Mouse (Mus musculus) embryonic facial prominence, embryonic 13.5 days (tissue): ENCODE data around the gene Zfand2b. TPM values are rescaled to one million over a fixed set of nuclear protein-coding genes. Genes with fewer than 3 reads are reported as not detected.
A peak's percentile ranks its signal among the peaks of the same experiment; 100 is the strongest.

ENCODE experiments used
- ATAC-seq: fragments of 200-750 bp; cut with Nextera tagmentation; 2 replicates; pipeline ENCODE4 v1.8.0; 2017; ENCODE audit warnings: low read depth; ENCODE audit not compliant: insufficient number of reproducible peaks, insufficient read depth, low FRiP score, low TSS enrichment
- H3K27ac ChIP-seq: fragments of 300-500 bp; sonication (generic); 2 replicates; pipeline ENCODE4 v1.5.1; 2015; ENCODE audit warnings: moderate library complexity, mild to moderate bottlenecking, inconsistent platforms
- H3K27me3 ChIP-seq: fragments of 300-500 bp; sonication (generic); 2 replicates; pipeline ENCODE4 v1.6.1; 2015; ENCODE audit warnings: mild to moderate bottlenecking, inconsistent platforms
- H3K36me3 ChIP-seq: fragments of 300-500 bp; sonication (generic); 2 replicates; pipeline ENCODE4 v1.6.1; 2015; ENCODE audit warnings: mild to moderate bottlenecking, inconsistent platforms
- H3K4me1 ChIP-seq: fragments of 300-500 bp; sonication (generic); 2 replicates; pipeline ENCODE4 v1.6.1; 2015; ENCODE audit warnings: inconsistent platforms
- H3K4me2 ChIP-seq: fragments of 300-500 bp; sonication (generic); 2 replicates; pipeline ENCODE4 v1.6.1; 2015; ENCODE audit warnings: moderate library complexity, mild to moderate bottlenecking, inconsistent platforms
- H3K4me3 ChIP-seq: fragments of 300-500 bp; sonication (generic); 2 replicates; pipeline ENCODE4 v1.5.1; 2015; ENCODE audit warnings: mild to moderate bottlenecking, inconsistent platforms
- H3K9ac ChIP-seq: fragments of 300-500 bp; sonication (generic); 2 replicates; pipeline ENCODE4 v1.6.1; 2015; ENCODE audit warnings: mild to moderate bottlenecking, inconsistent platforms
- H3K9me3 ChIP-seq: fragments of 300-500 bp; sonication (generic); 2 replicates; pipeline ENCODE4 v1.6.1; 2016; ENCODE audit warnings: inconsistent platforms
- WGBS: fragments of 180-500 bp; shearing (Covaris S2); methylation state at CpG from one replicate; pipeline ENCODE4 v1.1.7; 2015; ENCODE audit warnings: mixed read lengths; 5-methylcytosine and 5-hydroxymethylcytosine counted together
- polyA plus RNA-seq: library from polyadenylated mRNA; unstranded; fragments of >200 nt; fragmentation: Nextera tagmentation; extraction: Ambion mirVana; gene quantifications from 2 replicates; pipeline ENCODE4 v1.2.1, GENCODE M21; 2015

Gene Zfand2b
- polyA plus RNA-seq, 1 experiment from 2014 or later = 48.2 TPM

DNA sequence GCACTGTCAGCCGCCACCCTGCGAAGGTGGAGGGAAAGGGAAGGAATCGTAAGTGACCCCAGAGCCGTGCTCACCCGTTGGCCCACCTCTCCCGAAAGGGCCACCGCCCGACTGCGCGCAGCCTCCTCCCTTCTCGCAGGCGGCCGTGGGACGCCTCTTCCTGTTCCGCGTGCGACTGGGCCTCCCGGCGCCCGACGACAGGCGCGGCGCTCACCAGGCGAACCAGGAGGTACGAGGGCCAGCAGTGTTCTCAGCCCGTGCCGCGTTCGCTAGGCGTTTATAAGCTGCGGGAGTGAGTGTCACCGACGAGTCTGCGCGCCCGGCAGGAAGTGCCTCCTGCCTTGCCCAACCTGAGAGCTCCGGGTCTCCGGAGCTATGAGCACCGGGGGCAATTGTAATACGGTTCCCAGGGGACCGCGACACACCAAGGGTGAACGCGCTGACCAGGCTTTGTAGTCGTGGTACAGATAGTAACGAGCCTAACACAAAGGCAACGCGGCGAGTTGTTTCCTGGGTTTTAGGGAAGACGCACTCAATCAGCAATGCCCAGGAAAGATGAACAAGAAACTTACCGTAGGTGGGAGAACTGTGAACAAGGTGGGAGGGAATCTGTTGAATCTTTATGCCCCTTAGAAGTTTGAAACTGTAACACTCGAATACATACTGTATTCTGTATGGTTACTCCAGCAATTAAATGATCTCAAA lies 26.8 kb upstream of the Zfand2b start:
- Histone ChIP-seq H3K4me3 (peak overlapping the region; percentile 93), H3K9me3 (no peaks in the 10 kb centered on the region), H3K27me3 (no peaks in the 10 kb centered on the region), H3K4me1 (peaks cover 26% of the 10 kb centered on the region), H3K4me2 (peak overlapping the region; percentile 95), H3K27ac (peak overlapping the region; percentile 97), H3K36me3 (peaks cover 58% of the 10 kb centered on the region), H3K9ac (peak overlapping the region; percentile 96)
- under 1% methylated on average over 53 of the region's 53 CpGs for WGBS
- 0 out of 2 replicates have a peak, but pooled peaks have one; percentile 23 for ATAC-seq

DNA sequence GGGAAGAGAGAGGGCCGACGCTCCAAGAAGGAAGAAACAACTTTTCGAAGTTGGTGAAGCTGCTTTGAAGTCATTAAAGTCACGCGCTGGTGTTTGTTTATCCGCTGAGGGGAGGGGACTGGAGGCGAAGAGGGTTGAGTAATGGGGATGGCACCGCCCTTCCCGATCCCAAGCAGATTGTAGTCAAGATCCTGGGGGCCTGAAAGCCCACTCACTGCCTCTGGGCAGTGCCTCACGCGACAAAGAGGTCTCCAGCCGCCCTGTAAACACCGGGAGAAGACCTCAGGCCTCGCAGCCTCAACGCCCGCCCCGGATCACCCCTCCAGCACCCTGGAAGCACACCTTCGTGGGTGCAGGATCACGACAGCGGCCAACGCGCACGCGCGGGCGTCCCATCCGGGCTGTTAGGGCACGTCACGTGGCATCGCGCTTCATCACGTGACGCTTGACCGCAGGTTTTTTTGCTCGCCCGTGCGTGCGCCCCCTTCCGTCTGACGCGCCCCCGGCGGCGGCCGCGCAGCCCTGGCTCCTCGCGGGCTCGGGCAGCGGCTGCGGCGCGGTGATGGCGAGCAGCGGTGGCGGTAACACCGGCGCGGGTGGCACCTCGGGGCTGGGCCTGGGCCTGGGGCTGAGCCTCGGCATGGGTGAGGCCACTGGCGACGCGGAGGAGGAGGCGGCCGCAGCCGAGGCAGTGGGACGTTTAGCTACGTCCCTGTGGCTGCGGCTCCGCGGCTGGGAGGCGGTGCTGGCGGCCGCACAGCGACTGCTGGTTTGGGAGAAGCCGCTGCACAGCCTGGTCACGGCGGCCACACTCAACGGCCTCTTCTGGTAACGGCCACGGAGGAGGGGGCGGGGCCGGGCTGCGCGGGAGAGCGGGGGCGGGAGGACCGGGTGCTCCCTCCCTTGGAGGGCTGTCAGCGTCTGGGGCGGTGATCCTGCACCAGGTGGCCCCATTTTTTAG lies 25.9 kb upstream of the Zfand2b start, which contains the start of the genes Cnppd1 and Retreg2:
TSS of gene Cnppd1 (minus strand) at position 411 of the 961 bp plus-strand sequence.
TSS of gene Retreg2 (plus strand) at position 478 of the 961 bp plus-strand sequence.
- no peaks in the 10 kb centered on the region for H3K27me3 ChIP-seq
- peak within 1 kb of the TSS; percentile 97 for H3K27ac ChIP-seq
- peak; percentile 87 for ATAC-seq
- peaks cover 26% of the 10 kb centered on the region for H3K4me1 ChIP-seq
- peak within 1 kb of the TSS; percentile 93 for H3K4me3 ChIP-seq
- H3K4me2 ChIP-seq = peak within 1 kb of the TSS; percentile 95
- peaks cover 59% of the 10 kb centered on the region for H3K36me3 ChIP-seq
- WGBS = under 1% methylated on average over 90 of the region's 91 CpGs
- H3K9ac ChIP-seq = peak within 1 kb of the TSS; percentile 96
- no peaks in the 10 kb centered on the region for H3K9me3 ChIP-seq

DNA sequence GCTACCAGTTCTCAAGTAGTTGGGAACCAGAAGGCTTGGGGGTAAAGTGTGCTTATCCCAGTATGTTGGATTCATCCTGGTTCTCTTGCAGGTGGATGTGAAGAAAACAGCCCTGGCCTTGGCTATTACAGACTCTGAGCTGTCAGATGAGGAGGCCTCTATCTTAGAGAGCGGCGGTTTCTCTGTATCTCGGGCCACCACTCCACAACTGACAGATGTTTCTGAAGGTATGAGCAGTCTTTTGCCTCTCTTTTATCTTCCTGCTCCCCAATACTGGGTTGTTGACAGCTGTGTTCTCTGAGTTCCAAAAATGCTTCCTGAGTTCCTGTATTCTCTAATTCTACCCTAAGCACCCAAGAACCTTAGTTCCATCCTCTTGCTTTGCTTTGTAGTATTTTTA lies 22.9 kb upstream of the Zfand2b start:
- Histone ChIP-seq H3K27ac (no peak overlapping the region), H3K4me3 (no peak overlapping the region), H3K9ac (no peak overlapping the region), H3K9me3 (no peaks in the 10 kb centered on the region), H3K4me2 (no peak overlapping the region), H3K4me1 (peaks cover 21% of the 10 kb centered on the region), H3K36me3 (peaks cover 48% of the 10 kb centered on the region), H3K27me3 (no peaks in the 10 kb centered on the region)
- no peak for ATAC-seq
- 97% methylated on average over 3 of the region's 3 CpGs for WGBS

DNA sequence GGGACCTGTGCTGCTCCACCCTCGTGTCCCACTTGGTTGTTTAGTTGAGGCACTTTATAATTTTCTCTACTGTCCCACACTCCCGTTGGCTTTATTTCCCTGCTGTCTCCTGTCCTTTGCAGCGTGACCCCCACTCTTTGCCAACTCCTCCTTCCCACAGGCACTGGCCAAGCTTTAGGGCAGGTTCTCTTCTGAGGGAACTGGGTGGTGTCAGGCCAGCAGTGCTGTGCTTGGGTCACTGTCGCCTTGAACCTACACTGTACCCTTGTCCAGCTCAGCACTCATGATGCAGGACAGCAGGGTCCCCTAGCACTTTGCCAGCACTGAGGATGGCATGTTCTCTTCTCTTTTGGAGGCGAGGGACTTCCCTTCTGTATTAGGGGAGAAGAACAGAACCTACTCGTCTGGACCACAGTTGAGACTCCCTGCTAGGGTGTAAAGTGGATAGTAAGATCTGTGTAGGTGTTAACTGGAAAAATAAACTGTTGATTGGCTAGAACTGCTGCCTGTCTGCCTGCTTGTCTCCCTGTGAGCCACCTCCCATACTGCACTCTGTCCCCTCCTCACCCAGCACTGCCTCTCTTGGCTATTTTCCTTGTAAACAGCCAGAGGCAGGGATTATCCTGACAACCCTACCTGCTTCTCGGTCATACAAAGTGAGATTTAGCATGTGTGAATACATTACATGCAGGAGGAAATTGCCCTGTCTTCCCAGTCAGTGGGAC lies 20.9 kb upstream of the Zfand2b start:
- WGBS = 82% methylated on average over 7 of the region's 7 CpGs
- Histone ChIP-seq H3K4me3 (no peak overlapping the region), H3K4me1 (peaks cover 14% of the 10 kb centered on the region), H3K9ac (peak overlapping the region; percentile 37; the same call in 1 of the 2 replicates), H3K27me3 (no peaks in the 10 kb centered on the region), H3K4me2 (no peak overlapping the region), H3K36me3 (peaks cover 48% of the 10 kb centered on the region), H3K9me3 (no peaks in the 10 kb centered on the region), H3K27ac (no peak overlapping the region)
- ATAC-seq = no peak

DNA sequence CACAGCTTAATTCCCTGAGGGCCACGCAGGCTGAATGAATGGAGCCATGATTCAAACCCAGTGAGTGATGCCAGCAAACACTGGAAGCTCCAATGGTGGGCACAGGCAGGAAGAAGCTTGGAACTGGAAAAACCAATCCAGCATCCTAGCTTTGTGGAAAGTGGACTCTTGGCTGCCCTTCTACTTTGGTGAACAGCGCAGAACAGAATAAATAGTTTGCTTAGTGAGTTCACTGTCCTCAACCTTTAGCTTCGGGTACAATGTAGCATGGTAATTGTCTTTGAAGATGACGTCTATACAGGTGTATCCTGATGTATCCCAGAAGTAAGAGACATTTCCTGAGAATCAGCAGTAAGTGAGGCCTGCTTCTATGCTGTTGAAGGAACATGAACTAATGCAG lies 19.7 kb upstream of the Zfand2b start:
- no peak for ATAC-seq
- H3K9me3 ChIP-seq = no peaks in the 10 kb centered on the region
- H3K4me2 ChIP-seq = no peak overlapping the region
- no peak overlapping the region for H3K4me3 ChIP-seq
- H3K27ac ChIP-seq = no peak overlapping the region
- peaks cover 48% of the 10 kb centered on the region for H3K36me3 ChIP-seq
- WGBS = 87% methylated on average over 4 of the region's 4 CpGs
- H3K9ac ChIP-seq = no peak overlapping the region
- H3K27me3 ChIP-seq = no peaks in the 10 kb centered on the region
- H3K4me1 ChIP-seq = peaks cover 8% of the 10 kb centered on the region

DNA sequence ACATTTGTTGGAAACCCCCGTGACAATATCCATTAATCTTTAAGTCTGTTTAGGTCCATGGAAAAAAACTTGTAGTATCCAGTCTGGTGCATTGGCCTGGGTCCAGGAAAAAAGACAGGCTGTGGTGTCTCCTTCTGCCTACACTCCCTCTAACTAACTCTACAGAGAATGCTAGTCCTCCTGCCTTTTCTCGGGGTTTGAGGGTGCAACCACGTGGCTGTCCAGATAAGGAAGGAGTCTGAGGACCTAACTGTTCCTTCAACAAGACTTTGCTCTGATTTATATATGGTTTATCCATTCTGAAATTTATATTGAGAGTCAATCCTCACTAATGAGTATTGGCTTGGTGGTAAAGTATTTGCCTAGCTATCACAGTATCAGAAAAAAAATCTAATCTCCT lies 12.6 kb upstream of the Zfand2b start:
- no peaks in the 10 kb centered on the region for H3K9me3 ChIP-seq
- H3K4me1 ChIP-seq = no peaks in the 10 kb centered on the region
- no peak overlapping the region for H3K9ac ChIP-seq
- no peak overlapping the region for H3K27ac ChIP-seq
- ATAC-seq = no peak
- H3K4me3 ChIP-seq = no peak overlapping the region
- no peak overlapping the region for H3K4me2 ChIP-seq
- WGBS = 74% methylated on average over 3 of the region's 3 CpGs
- no peaks in the 10 kb centered on the region for H3K36me3 ChIP-seq
- H3K27me3 ChIP-seq = no peaks in the 10 kb centered on the region

DNA sequence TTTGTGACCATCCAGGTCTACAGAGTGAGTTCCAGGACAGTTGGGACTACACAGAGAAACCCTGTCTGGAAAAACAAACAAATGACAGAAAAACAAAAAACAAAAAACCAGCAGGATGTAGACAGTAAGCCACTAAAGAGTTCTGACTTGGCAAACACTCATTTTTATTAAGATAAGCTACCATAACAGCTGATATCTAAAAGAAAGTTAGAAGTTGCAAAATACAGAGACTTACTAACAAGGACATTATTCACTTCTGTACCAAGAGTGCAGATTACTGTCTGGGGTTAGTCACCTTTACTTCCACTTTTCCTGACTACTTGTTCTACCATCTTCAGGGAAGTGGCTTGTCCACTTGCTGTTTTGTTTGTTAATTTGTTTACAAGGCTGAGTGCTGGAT lies 9.5 kb upstream of the Zfand2b start:
- ATAC-seq = no peak
- Histone ChIP-seq H3K4me1 (no peaks in the 10 kb centered on the region), H3K4me3 (no peak overlapping the region), H3K27ac (no peak overlapping the region), H3K9ac (no peak overlapping the region), H3K9me3 (no peaks in the 10 kb centered on the region), H3K27me3 (no peaks in the 10 kb centered on the region), H3K36me3 (no peaks in the 10 kb centered on the region), H3K4me2 (no peak overlapping the region)

DNA sequence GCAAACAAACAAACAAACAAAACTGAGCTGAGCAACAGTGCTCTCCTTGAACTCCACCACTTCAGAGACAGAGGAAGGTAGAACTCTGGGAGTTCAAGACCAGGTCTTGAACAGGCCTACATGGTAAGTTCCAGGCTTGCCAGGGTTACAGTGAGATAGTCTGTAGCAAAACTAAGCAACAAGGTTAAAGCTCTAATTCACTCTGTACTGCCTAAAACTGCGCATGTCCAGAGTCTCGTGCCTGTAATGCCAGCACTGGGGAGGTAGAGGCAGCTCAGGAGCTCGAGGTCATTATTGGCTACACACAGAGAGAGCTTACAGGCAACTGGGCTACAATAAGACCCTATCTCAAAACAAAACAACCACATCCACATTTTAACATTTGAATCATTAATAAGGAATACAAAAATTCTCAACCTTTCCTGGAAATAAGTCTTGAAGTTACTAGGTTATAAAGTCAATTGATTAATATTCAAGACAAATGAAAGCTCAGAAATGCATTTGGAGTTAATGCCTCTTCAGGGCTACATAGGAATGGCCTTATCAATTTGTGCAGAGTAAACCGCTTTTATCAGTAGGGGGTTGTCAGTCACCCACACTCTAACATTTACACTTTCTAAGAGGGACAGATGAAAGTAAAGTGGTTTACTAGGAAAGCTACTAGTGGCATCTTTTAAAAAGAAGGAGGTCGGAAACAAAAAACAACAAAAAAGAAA lies 8.7 kb upstream of the Zfand2b start:
- 67% methylated on average over 5 of the region's 5 CpGs for WGBS
- no peaks in the 10 kb centered on the region for H3K27me3 ChIP-seq
- no peaks in the 10 kb centered on the region for H3K9me3 ChIP-seq
- H3K4me3 ChIP-seq = no peak overlapping the region
- no peak overlapping the region for H3K4me2 ChIP-seq
- no peaks in the 10 kb centered on the region for H3K4me1 ChIP-seq
- H3K9ac ChIP-seq = no peak overlapping the region
- no peak overlapping the region for H3K27ac ChIP-seq
- no peak for ATAC-seq
- no peaks in the 10 kb centered on the region for H3K36me3 ChIP-seq

DNA sequence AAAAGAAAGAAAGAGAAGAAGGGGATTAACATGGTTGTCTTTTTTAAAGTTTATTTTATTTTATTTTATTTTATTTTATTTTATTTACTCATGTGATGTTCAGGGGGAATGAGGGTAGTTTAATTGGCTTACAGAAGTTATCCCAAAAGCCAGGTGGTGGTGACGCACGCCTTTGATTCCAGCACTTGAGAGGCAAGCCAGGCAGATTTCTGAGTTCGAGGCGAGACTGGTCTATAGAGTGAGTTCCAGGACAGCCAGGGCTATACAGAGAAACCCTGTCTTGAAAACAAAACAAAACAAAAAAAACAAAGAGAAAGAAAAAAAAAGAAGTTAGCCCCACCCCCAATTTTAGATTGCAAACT lies 8.2 kb upstream of the Zfand2b start:
- WGBS = 83% methylated on average over 4 of the region's 4 CpGs

DNA sequence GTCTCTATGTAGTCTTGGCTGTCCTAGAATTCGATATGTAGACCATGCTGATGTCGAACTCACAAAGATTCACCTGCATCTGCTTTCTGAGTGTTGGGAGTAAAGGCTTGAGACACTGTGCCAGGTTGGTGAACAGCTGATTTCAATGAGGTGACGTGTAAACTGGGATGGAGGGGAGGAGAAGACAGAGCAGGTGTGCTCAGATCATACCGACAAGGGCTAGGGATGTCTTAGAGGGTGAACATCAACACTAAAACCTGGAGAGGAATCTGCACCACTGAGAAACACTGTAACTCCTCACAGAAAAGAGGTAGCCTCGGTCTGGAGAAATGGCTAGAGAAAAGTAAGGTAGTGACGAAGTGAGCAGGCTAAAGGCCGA lies 364 bp upstream of the Zfand2b start:
- H3K27me3 ChIP-seq = no peaks in the 10 kb centered on the region
- peaks cover 13% of the 10 kb centered on the region for H3K4me1 ChIP-seq
- H3K9ac ChIP-seq = peak overlapping the region; percentile 74
- H3K9me3 ChIP-seq = no peaks in the 10 kb centered on the region
- peak overlapping the region; percentile 79 for H3K4me2 ChIP-seq
- 6% methylated on average over 7 of the region's 7 CpGs for WGBS
- peak overlapping the region; percentile 72 for H3K4me3 ChIP-seq
- peak; percentile 22; the same call in 1 of the 2 replicates for ATAC-seq
- H3K36me3 ChIP-seq = peaks cover 30% of the 10 kb centered on the region
- H3K27ac ChIP-seq = peak overlapping the region; percentile 91

More for the DNA sequence above, 8.2 kb upstream of the Zfand2b start:
- Histone ChIP-seq H3K4me2 (no peak overlapping the region), H3K4me3 (no peak overlapping the region), H3K27me3 (no peaks in the 10 kb centered on the region), H3K9ac (no peak overlapping the region), H3K9me3 (no peaks in the 10 kb centered on the region), H3K36me3 (no peaks in the 10 kb centered on the region), H3K27ac (no peak overlapping the region), H3K4me1 (no peaks in the 10 kb centered on the region)
- no peak for ATAC-seq
